ENCODE assay signal across 8 mouse cellular contexts in genomic region chr14:29968075-29968821, GRCm38 (mm10). TPM values are rescaled to one million over a fixed set of nuclear protein-coding genes. Genes with fewer than 3 reads are reported as not detected.
DNase-seq lines count a peak whose midpoint lies in the region; ATAC-seq and TF ChIP-seq lines count a peak whose summit lies in the region.

Gene Selenok (plus strand): TSS chr14:29968308.

- no peaks in the 10 kb centered on the region for H3K9me3 ChIP-seq in E14TG2a.4 (ENCODE audit: low read length)
- H3K9me3 ChIP-seq in forebrain, embryonic 12.5 days, result no peaks in the 10 kb centered on the region
- no peaks in the 10 kb centered on the region for H3K9me3 ChIP-seq in heart, postnatal 0 days (replicated peaks; ENCODE audit: control insufficient read depth, low read length)
- no peaks in the 10 kb centered on the region for H3K9me3 ChIP-seq in liver, embryonic 16.5 days (replicated peaks; ENCODE audit: control insufficient read depth, low read length)
- H3K9me3 ChIP-seq in neural tube, embryonic 13.5 days, result no peaks in the 10 kb centered on the region

- peak; percentile 90 for TF ChIP-seq POLR2A in testis, adult 2 months (IDR thresholded peaks at IDR 0.05; ENCODE audit: control insufficient read depth, low read depth, low read length)

- peaks cover 46% of the 10 kb centered on the region for H3K36me3 ChIP-seq in E14TG2a.4 (ENCODE audit: insufficient read depth, low read length)
- H3K36me3 ChIP-seq in forebrain, embryonic 12.5 days (replicated peaks), result peaks cover 25% of the 10 kb centered on the region
- H3K36me3 ChIP-seq in heart, postnatal 0 days (replicated peaks; ENCODE audit: control insufficient read depth, insufficient read depth, low read length), result peaks cover 31% of the 10 kb centered on the region
- H3K36me3 ChIP-seq in liver, embryonic 16.5 days (ENCODE audit: control insufficient read depth, insufficient read depth), result peaks cover 12% of the 10 kb centered on the region
- peaks cover 32% of the 10 kb centered on the region for H3K36me3 ChIP-seq in neural tube, embryonic 13.5 days
- H3K36me3 ChIP-seq in testis, adult 2 months (ENCODE audit: control insufficient read depth, insufficient read depth, low read length), result no peaks in the 10 kb centered on the region; the same call in 1 of the 2 replicates

- WGBS in forebrain, embryonic 12.5 days, result under 1% methylated on average over 49 of the region's 49 CpGs
- WGBS in heart, postnatal 0 days, result under 1% methylated on average over 49 of the region's 49 CpGs
- under 1% methylated on average over 49 of the region's 49 CpGs for WGBS in liver, embryonic 16.5 days (ENCODE audit: insufficient replicate concordance)
- WGBS in neural tube, embryonic 13.5 days, result under 1% methylated on average over 49 of the region's 49 CpGs

- TF ChIP-seq EP300 in heart, postnatal 0 days (IDR thresholded peaks at IDR 0.05; ENCODE audit: low read depth), result peak; percentile 94

- peak; percentile 100 for ATAC-seq in forebrain, embryonic 12.5 days (ENCODE audit: low FRiP score)
- ATAC-seq in heart, postnatal 0 days (ENCODE audit: insufficient read depth, low read depth), result peak; percentile 100
- ATAC-seq in liver, embryonic 16.5 days (ENCODE audit: low read depth), result peak; percentile 100
- peak; percentile 100 for ATAC-seq in neural tube, embryonic 13.5 days (ENCODE audit: low read depth)

- H3K27me3 ChIP-seq in E14TG2a.4 (ENCODE audit: insufficient read depth, low read length), result no peaks in the 10 kb centered on the region
- H3K27me3 ChIP-seq in forebrain, embryonic 12.5 days, result no peaks in the 10 kb centered on the region
- H3K27me3 ChIP-seq in heart, postnatal 0 days (ENCODE audit: control insufficient read depth, insufficient read depth, low read length), result no peaks in the 10 kb centered on the region
- no peaks in the 10 kb centered on the region for H3K27me3 ChIP-seq in liver, embryonic 16.5 days (ENCODE audit: control insufficient read depth, insufficient read depth, low read depth, low read length)
- no peaks in the 10 kb centered on the region for H3K27me3 ChIP-seq in neural tube, embryonic 13.5 days
- H3K27me3 ChIP-seq in testis, adult 2 months (ENCODE audit: control insufficient read depth, insufficient read depth, low read length), result no peaks in the 10 kb centered on the region

- H3K4me3 ChIP-seq in E14TG2a.4 (replicated peaks; ENCODE audit: low read length), result peak within 1 kb of the TSS; percentile 98
- peak within 1 kb of the TSS; percentile 71 for H3K4me3 ChIP-seq in forebrain, embryonic 12.5 days (replicated peaks)
- peak within 1 kb of the TSS; percentile 77 for H3K4me3 ChIP-seq in heart, postnatal 0 days (ENCODE audit: low read depth, low read length)
- peak within 1 kb of the TSS; percentile 90 for H3K4me3 ChIP-seq in liver, embryonic 16.5 days (ENCODE audit: low read depth, low read length)
- H3K4me3 ChIP-seq in neural tube, embryonic 13.5 days, result peak within 1 kb of the TSS; percentile 95
- H3K4me3 ChIP-seq in testis, adult 2 months (ENCODE audit: control insufficient read depth, low read depth, low read length), result peak within 1 kb of the TSS; percentile 87

- H3K4me1 ChIP-seq in E14TG2a.4 (replicated peaks; ENCODE audit: low read depth, low read length), result peaks cover 51% of the 10 kb centered on the region
- H3K4me1 ChIP-seq in forebrain, embryonic 12.5 days, result peaks cover 27% of the 10 kb centered on the region
- H3K4me1 ChIP-seq in heart, postnatal 0 days (ENCODE audit: control insufficient read depth, insufficient read depth), result peaks cover 12% of the 10 kb centered on the region
- peaks cover 10% of the 10 kb centered on the region for H3K4me1 ChIP-seq in liver, embryonic 16.5 days (ENCODE audit: control insufficient read depth, low read depth, low read length)
- H3K4me1 ChIP-seq in neural tube, embryonic 13.5 days (replicated peaks), result peaks cover 28% of the 10 kb centered on the region
- peaks cover 5% of the 10 kb centered on the region; the same call in 1 of the 2 replicates for H3K4me1 ChIP-seq in testis, adult 2 months (ENCODE audit: control insufficient read depth, insufficient read depth, low read length)

- DNase-seq in c-Kit-positive CD71-positive TER-119-positive erythroid progenitor cells, embryonic 14.5 days (ENCODE audit: low spot score), result peak; percentile 94
- peak; percentile 100 for DNase-seq in heart, postnatal 0 days (ENCODE audit: low spot score)
- DNase-seq in kidney, postnatal 4 days, result peak; percentile 93 to 95

- H3K9ac ChIP-seq in forebrain, embryonic 12.5 days, result peak within 1 kb of the TSS; percentile 76
- H3K9ac ChIP-seq in heart, postnatal 0 days (replicated peaks; ENCODE audit: low read depth, low read length), result peak within 1 kb of the TSS; percentile 84
- peak within 1 kb of the TSS; percentile 96 for H3K9ac ChIP-seq in liver, embryonic 16.5 days (ENCODE audit: low read depth, low read length)
- peak within 1 kb of the TSS; percentile 96 for H3K9ac ChIP-seq in neural tube, embryonic 13.5 days

- TF ChIP-seq CTCF in E14TG2a.4 (conservative IDR thresholded peaks at IDR 0.05; ENCODE audit: low read length), result no peak
- no peak for TF ChIP-seq CTCF in heart, postnatal 0 days (IDR thresholded peaks at IDR 0.05; ENCODE audit: low read depth)
- TF ChIP-seq CTCF in testis, adult 2 months (IDR thresholded peaks at IDR 0.05; ENCODE audit: control insufficient read depth, insufficient read depth, insufficient replicate concordance, low read depth, low read length), result no peak

- H3K4me2 ChIP-seq in forebrain, embryonic 12.5 days, result peak within 1 kb of the TSS; percentile 73
- H3K4me2 ChIP-seq in heart, postnatal 0 days (ENCODE audit: low read depth, low read length), result peak within 1 kb of the TSS; percentile 73
- H3K4me2 ChIP-seq in liver, embryonic 16.5 days (ENCODE audit: low read depth, low read length), result peak within 1 kb of the TSS; percentile 78
- peak within 1 kb of the TSS; percentile 79 for H3K4me2 ChIP-seq in neural tube, embryonic 13.5 days

- H3K27ac ChIP-seq in forebrain, embryonic 12.5 days, result peak within 1 kb of the TSS; percentile 70
- peak within 1 kb of the TSS; percentile 83 for H3K27ac ChIP-seq in heart, postnatal 0 days (ENCODE audit: low read depth)
- peak within 1 kb of the TSS; percentile 91 for H3K27ac ChIP-seq in liver, embryonic 16.5 days (ENCODE audit: low read length)
- peak within 1 kb of the TSS; percentile 92 for H3K27ac ChIP-seq in neural tube, embryonic 13.5 days (replicated peaks)
- peak within 1 kb of the TSS; percentile 85 for H3K27ac ChIP-seq in testis, adult 2 months (ENCODE audit: control insufficient read depth, insufficient read depth, low read depth, low read length)

RNA-seq across cellular contexts. Expression of gene Selenok, which starts in this region (rescaled TPM):
- polyA plus RNA-seq in forebrain, embryonic 12.5 days (2016; fragmentation: Nextera tagmentation; extraction: Ambion mirVana), result 365 and 380 TPM in 2 replicates
- total RNA-seq in heart, postnatal 0 days (2014; rRNA removed; ENCODE audit: low replicate concordance), result 31.1 and 49.7 TPM in 2 replicates
- polyA plus RNA-seq in heart, postnatal 0 days (2015; fragmentation: Nextera tagmentation; extraction: Ambion mirVana), result 252 and 278 TPM in 2 replicates
- 154 and 164 TPM in 2 replicates for polyA plus RNA-seq in liver, embryonic 16.5 days (2015; fragmentation: Nextera tagmentation; extraction: Ambion mirVana)
- 487 and 510 TPM in 2 replicates for polyA plus RNA-seq in neural tube, embryonic 13.5 days (2015; fragmentation: Nextera tagmentation; extraction: Ambion mirVana)
- polyA plus RNA-seq in testis, adult 2 months (2012; rRNA removed), result 67.0 and 94.4 TPM in 2 replicates

Comparison
In these comparisons a context has a peak if more than half of its experiments do, and no peak if none do; other contexts are left out.
1. Peak in every context shown above with its lines: DNase-seq, ATAC-seq, H3K4me3 ChIP-seq and H3K27ac ChIP-seq.